Mouse (Mus musculus) adrenal gland, adult 18-20 months (tissue): ENCODE results near the gene Mob1a. TPM values are rescaled to one million over a fixed set of nuclear protein-coding genes. Genes with fewer than 3 reads are reported as not detected.
A peak's percentile ranks its signal among the peaks of the same experiment; 100 is the strongest.

ENCODE experiments used
- DNase-seq, 2 experiments: peaks; one replicate each; pipeline ENCODE4 v3.0.0; 2021 to 2022; ENCODE audit warnings: low spot score in 2 of 2
- total RNA-seq, 2 experiments: library from RNA; stranded (reverse); gene quantifications; 1 replicate in 1 of 2; 2 replicates in 1 of 2; pipeline ENCODE4 v1.2.3; 2021

Gene Mob1a
- total RNA-seq, 2 experiments from 2014 or later: 67.7 to 79.2 TPM

DNA sequence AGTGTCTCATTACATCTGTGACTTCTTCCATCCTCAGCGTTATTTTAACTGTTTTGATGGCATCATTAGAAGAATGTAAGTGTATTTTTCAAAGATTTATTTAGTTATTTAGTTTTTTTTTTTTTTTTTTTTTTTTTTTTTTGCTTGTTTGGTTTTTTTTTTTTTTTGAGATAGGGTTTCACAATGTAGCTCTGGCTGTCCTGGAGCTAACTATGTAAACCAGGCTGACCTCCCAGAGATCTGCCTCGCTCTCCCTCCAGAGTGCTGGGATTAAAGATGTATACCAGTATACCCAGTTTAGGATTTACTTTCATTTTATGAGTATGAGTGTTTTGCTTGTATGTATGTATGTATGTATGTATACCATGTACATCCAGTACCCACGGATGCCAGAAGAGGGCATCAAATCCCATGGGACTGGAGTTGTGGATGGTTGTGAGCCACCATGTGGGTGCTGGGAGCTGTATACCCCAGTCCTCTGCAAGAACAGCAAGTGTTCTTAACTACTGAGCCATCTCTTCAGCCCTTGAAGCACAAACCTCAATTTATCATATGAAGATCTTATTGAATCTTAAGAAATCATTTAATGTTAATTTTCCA lies 1.9 kb downstream of the Mob1a start:
- DNase-seq: no peak

DNA sequence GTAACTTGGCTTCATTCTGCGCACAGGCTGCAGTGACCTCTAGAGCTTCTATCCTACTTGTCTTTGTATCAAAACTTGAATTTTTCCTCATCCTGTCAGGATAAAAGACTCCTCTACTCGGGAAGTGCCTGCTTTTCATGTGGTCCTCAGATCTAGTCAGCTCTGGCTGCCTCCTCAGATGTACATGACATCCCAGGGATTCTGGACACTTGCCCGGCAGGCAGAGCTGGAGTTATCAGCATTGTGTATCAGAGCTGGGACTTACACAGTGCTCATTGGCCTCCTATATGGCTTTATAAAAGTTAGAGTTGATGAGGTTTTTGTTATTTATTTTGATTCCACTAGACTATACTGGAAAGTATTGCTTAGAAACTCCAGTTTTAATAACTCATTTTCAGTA lies 15.6 kb downstream of the Mob1a start:
- no peak for DNase-seq

DNA sequence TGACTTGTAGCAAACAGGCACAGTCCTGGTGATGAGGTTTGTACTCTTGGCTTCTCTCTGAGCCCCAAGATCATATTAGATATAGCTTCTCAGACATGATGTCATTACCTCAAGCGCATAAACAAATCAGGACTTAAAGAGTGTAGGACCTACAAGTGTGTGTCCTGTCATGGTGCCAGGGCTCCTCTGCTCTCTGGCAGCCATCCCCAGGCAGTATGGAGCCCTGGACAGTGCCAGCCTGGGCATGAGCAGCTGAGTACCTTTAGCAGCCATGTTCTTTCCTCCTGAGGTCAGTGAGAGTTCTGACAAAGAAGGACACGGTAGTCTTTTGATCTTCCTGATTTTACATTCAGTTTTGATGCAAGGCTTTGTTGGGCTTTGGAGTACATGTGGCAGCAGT lies 17.1 kb downstream of the Mob1a start:
- no peak for DNase-seq

- peak in 1 of 2 experiments; percentile 22 for DNase-seq
Observed at GRCm38 (mm10) chr6:83345285-83345684, 19.5 kb downstream of the Mob1a start.

DNA sequence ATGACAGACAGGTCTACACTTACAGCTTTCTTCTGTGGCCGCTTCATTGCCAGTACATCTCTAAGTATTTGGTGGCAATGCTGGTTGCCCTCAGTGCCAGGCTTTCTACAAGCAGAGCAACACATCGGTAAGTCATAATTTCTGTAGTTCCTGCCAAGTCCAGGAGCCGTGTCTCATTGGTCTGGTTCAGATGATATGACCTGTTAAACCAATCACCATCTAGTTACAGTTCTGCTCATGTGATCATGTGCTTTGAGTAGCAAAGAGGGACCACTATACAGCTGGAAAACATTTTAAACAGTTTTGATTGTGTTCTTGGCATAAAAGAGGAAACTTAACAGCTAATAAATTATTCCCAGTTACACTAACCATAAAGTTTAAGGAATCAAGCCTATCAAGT lies 22.1 kb downstream of the Mob1a start:
- DNase-seq: no peak

- no peak for DNase-seq
Observed at GRCm38 (mm10) chr6:83348873-83349272, 23.1 kb downstream of the Mob1a start, which contains the start of gene Bola3. TSS of gene Bola3 (plus strand) at chr6:83349147.

GRCm38 (mm10) chr6:83349274-83349958 lies 23.6 kb downstream of the Mob1a start:
- DNase-seq: peak; percentile 96 to 97

GRCm38 (mm10) chr6:83350172-83350571 lies 24.4 kb downstream of the Mob1a start:
- no peak for DNase-seq

DNA sequence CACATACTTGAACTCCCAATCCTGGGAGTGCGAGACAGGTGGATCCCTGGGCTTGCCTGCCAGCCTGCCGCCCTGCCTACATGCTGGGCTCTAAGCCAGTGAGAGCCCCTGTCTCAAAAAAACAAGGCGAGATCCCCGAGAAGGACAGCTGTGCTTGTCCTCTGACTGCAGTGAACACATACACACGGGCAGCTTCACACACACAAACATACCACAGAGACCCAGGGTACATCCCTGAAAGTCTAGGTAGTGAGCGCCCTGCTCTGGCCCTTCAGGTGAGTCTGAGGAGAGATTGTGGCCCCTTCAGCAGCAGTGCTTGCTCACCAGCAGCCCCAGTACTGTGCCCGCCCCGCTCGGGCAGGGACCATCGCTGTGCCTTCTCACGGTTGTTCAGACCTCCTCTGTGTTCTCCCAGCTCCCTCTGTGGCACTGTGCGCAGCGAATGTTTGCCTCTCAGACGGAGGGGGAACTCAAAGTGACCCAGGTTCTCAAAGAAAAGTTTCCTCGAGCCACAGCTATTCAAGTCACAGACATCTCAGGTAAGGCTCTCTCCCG lies 25.1 kb downstream of the Mob1a start:
- DNase-seq: no peak

DNA sequence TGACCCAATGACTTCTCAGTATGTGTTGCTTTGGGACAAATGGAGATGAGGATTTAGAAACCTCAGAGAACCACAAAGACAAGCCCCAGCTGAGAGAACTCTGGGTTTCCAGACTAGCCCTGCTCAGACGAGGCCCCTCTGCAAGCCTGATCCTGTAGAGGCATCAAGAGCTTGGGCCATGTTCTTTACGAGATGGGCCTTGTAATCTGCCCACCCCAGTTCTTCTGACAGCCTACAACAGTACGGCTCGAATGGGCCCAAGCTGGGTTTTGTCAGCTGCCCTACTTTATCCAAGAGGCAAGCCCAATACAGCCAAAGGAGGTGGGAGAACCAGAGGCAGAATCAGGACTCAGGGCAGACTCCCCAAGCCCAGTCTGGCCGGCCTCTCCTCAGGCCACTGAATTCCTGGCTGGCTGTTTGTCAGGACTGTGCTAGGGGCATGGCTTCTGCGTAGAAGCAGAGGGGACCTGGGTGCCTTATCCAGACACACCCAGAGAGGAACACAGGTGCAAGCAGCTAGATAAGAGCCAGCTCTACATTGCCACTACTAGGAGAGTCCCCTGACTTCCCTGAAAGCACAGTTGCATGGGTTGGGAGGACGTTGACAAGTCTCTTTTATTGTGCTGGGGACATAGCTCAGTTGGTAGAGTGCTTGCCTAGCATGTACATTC lies 25.8 kb downstream of the Mob1a start:
- no peak for DNase-seq

- DNase-seq: no peak
Observed at GRCm38 (mm10) chr6:83352666-83353410, 27.0 kb downstream of the Mob1a start.

- DNase-seq: no peak
Observed at GRCm38 (mm10) chr6:83354856-83355781, 29.3 kb downstream of the Mob1a start.

DNA sequence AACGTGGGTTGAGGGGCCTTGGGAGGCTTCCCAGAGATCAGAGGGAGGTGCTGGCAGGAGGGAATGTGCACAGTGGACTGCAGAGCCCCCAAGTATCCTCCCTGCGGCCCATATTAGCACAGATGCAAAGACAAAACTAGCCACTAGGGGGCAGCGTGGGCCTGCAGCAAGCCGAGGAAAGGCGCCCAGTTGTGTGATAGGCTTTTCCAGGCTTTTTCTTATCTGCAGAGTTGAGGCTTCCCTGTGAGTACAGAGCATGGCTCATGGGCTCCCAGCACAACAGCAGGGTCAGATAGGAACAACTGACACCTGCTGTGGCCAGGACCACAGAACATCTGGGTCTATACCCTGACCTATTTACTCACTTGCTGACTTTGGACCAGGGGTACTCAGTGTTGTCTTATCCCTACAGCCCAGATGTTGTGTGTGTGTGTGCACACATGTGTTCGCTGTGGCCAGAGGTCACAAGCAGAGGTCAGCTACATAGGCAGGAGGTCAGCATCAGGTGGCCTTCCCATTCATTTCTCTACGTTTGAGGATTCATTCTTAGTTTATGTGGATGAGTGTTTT lies 30.8 kb downstream of the Mob1a start:
- DNase-seq: peak; percentile 87 to 89

- DNase-seq: no peak
Observed at GRCm38 (mm10) chr6:83357436-83357835, 31.6 kb downstream of the Mob1a start.

GRCm38 (mm10) chr6:83361523-83362248 lies 35.9 kb downstream of the Mob1a start:
- DNase-seq: no peak

DNA sequence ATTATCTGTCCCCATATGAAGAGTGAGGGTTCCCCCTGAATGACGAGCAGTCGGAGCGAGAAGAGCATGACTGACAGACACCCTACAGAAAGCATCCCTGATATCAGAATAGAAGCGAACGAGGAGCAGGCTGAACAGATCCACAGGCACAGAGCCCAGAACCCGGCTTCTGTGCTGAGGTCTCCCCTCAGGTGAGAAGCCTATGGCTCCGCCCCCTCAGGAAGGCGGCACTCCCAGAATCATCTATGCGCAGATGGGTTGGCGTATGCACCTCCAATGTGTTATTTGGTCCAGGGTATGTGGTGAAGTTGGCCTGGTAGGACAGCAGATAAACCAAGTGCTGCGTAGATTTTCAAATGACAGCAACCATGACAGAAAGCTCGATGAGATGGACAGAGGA lies 37.3 kb downstream of the Mob1a start:
- no peak for DNase-seq

- no peak for DNase-seq
Observed at GRCm38 (mm10) chr6:83370316-83370965, 44.6 kb downstream of the Mob1a start.

- no peak for DNase-seq
Observed at GRCm38 (mm10) chr6:83371350-83371749, 45.5 kb downstream of the Mob1a start.
